Mouse (Mus musculus) midbrain, embryonic 15.5 days (tissue): ENCODE results near the gene Fmnl3. TPM values are rescaled to one million over a fixed set of nuclear protein-coding genes. Genes with fewer than 3 reads are reported as not detected.
A peak's percentile ranks its signal among the peaks of the same experiment; 100 is the strongest.
"Not testable (repeated sequence)": the region's sequence is repeated elsewhere in the genome, so short reads cannot be mapped to it uniquely, and the experiment has no call there.

Experiments used
- ATAC-seq: fragments of 200-750 bp; cut with Nextera tagmentation; replicated peaks from 2 replicates; pipeline ENCODE4 v1.8.0; 2017; ENCODE audit warnings: moderate TSS enrichment
- H3K27ac ChIP-seq: fragments of 300-500 bp; sonication (generic); 2 replicates; pipeline ENCODE4 v1.5.1; 2015; ENCODE audit warnings: mild to moderate bottlenecking, inconsistent platforms
- H3K27me3 ChIP-seq: fragments of 300-500 bp; sonication (generic); replicated peaks from 2 replicates; pipeline ENCODE4 v1.6.1; 2015; ENCODE audit warnings: inconsistent platforms
- H3K36me3 ChIP-seq: fragments of 300-500 bp; sonication (generic); replicated peaks from 2 replicates; pipeline ENCODE4 v1.6.1; 2015; ENCODE audit warnings: inconsistent platforms
- H3K4me1 ChIP-seq: fragments of 300-500 bp; sonication (generic); 2 replicates; pipeline ENCODE4 v1.6.1; 2015; ENCODE audit warnings: inconsistent platforms
- H3K4me2 ChIP-seq: fragments of 300-500 bp; sonication (generic); 2 replicates; pipeline ENCODE4 v1.6.1; 2015; ENCODE audit warnings: inconsistent platforms, mild to moderate bottlenecking, moderate library complexity
- H3K4me3 ChIP-seq: fragments of 300-500 bp; sonication (generic); 2 replicates; pipeline ENCODE4 v1.5.1; 2015; ENCODE audit warnings: mild to moderate bottlenecking, inconsistent platforms
- H3K9ac ChIP-seq: fragments of 300-500 bp; sonication (generic); 2 replicates; pipeline ENCODE4 v1.6.1; 2015; ENCODE audit warnings: mild to moderate bottlenecking, inconsistent platforms
- H3K9me3 ChIP-seq: fragments of 300-500 bp; sonication (generic); 2 replicates; pipeline ENCODE4 v1.6.1; 2016; ENCODE audit warnings: inconsistent platforms
- WGBS: fragments of 180-500 bp; shearing (Covaris S2); methylation state at CpG from one replicate; pipeline ENCODE4 v1.1.7; 2015; ENCODE audit warnings: mixed read lengths; 5-methylcytosine and 5-hydroxymethylcytosine counted together
- polyA plus RNA-seq: library from polyadenylated mRNA; unstranded; fragments of >200 nt; fragmentation: Nextera tagmentation; extraction: Ambion mirVana; gene quantifications from 2 replicates; pipeline ENCODE4 v1.2.1, GENCODE M21; 2015

Gene Fmnl3
- polyA plus RNA-seq, 1 experiment from 2014 or later = 10.0 TPM

DNA sequence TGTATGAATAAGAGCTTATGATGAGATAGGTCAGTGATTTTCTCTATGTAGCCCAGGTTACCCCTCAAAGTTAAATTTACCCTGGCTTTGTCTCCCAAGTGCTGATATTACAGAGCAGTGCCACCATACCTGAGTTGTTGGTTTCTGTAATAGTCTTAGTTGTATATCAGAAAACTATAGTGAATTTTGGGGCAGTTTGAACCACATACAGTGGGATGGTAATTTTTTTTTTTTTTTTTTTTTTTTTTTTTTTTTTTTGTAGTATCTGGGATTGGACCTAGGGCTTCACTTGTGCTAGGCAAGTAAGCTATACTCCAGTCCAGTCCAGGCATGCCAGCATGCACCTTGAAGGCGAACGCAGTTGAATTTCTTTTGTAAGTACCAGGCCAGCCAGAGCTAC lies 27.3 kb upstream of the Fmnl3 start:
- no peak overlapping the region for H3K27ac ChIP-seq
- no peak overlapping the region for H3K4me3 ChIP-seq
- ATAC-seq = no peak
- H3K36me3 ChIP-seq = no peaks in the 10 kb centered on the region; the same call in 1 of the 2 replicates
- H3K9ac ChIP-seq = no peak overlapping the region
- no peaks in the 10 kb centered on the region for H3K27me3 ChIP-seq
- WGBS = 100% methylated on average over 2 of the region's 2 CpGs
- H3K9me3 ChIP-seq = no peaks in the 10 kb centered on the region
- peaks cover 54% of the 10 kb centered on the region for H3K4me1 ChIP-seq
- no peak overlapping the region for H3K4me2 ChIP-seq

DNA sequence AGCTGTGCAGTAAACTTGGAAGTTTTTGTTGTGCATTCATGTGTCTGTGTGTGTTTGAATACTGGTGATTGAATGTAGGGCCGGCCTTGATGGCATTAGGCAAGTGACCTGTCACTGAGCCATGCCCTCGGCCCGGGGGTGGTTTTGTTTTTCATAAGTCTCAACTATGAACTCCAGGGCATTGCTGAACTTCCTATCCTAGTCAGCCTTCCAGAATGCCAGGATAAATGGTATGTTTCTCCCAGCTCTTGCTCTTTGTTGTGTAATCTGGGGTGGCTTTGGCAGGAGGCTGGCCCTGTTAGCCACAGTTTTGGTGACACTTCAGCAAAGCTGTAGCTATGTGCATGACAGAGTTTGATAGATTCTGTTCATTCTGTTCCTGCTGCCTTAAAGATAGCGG lies 26.6 kb upstream of the Fmnl3 start:
- Histone ChIP-seq H3K4me3 (no peak overlapping the region), H3K27ac (no peak overlapping the region), H3K4me2 (no peak overlapping the region), H3K4me1 (peaks cover 60% of the 10 kb centered on the region), H3K36me3 (no peaks in the 10 kb centered on the region; the same call in 1 of the 2 replicates), H3K27me3 (no peaks in the 10 kb centered on the region), H3K9ac (no peak overlapping the region), H3K9me3 (no peaks in the 10 kb centered on the region)
- no peak for ATAC-seq
- WGBS = 80% methylated on average over 4 of the region's 4 CpGs

DNA sequence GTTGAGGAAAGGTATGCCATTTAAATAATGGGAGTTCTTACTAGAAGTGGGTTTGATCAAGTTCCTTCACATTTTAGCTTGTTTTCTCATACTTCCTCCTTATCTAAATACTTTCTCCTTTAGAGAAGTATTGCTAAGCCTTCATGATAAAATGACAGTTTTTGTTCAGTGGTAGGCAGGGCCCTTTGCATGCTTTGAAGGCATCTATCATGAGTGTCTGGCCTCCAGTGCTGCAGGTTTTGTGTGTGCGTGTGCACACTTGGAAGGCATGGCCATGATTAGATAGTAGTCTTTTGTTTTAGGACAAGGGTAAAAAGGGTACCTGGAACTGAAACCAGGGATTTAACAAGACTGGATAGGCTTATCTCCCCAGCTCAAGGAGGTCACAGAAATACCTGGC lies 26.2 kb upstream of the Fmnl3 start:
- H3K9ac ChIP-seq = no peak overlapping the region
- WGBS = 87% methylated on average over 1 of the region's 1 CpGs
- no peak overlapping the region for H3K4me2 ChIP-seq
- no peaks in the 10 kb centered on the region for H3K27me3 ChIP-seq
- H3K4me3 ChIP-seq = no peak overlapping the region
- H3K9me3 ChIP-seq = no peaks in the 10 kb centered on the region
- H3K27ac ChIP-seq = no peak overlapping the region
- ATAC-seq = no peak
- H3K4me1 ChIP-seq = peaks cover 60% of the 10 kb centered on the region
- no peaks in the 10 kb centered on the region for H3K36me3 ChIP-seq

DNA sequence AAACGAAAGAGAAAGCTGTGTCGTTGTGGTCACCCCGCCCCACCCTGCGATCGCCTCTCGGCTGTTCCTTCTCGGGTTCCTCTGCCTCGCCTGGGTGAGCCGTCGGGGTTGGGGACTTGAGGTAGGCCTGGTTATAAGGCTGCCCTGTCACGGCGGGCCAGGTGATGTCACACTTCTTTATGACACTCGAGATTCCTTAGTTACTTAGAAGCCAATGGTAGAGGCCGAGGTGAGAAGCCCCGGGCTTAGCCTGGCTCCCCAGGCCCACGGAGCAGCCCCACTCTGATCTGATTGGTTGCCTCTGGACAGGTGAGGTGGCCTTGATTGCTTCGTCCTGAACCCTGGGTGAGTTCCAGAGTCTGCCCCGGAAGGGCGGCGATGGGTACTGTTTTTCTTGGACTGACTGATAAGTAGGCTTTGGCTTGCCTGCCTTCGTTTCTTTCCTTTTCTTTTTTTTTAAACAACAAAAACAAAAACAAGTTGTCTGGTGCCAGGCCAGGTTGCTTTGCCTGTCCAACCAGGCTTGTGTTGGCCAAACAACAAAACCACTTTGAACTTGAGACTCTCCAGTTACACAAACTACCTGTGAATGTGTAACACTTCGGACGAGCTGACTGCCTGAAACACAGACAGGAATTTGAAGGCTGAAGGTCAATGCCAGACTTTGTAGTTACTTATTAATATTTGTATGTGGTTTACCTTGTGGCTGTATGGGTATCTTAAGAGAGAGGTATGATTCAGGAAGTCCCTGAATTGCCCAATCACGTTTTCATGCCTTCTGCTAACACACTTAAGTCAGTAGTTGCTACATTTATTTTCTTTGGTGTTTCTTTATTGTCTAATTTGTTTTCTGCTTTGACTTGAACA lies 23.3 kb upstream of the Fmnl3 start:
- Histone ChIP-seq H3K4me2 (peak overlapping the region; percentile 87), H3K4me1 (peaks cover 46% of the 10 kb centered on the region), H3K27me3 (no peaks in the 10 kb centered on the region), H3K9me3 (no peaks in the 10 kb centered on the region), H3K9ac (peak overlapping the region; percentile 85), H3K36me3 (no peaks in the 10 kb centered on the region), H3K4me3 (peak overlapping the region; percentile 72), H3K27ac (peak overlapping the region; percentile 97)
- no peak for ATAC-seq
- 11% methylated on average over 24 of the region's 24 CpGs for WGBS

DNA sequence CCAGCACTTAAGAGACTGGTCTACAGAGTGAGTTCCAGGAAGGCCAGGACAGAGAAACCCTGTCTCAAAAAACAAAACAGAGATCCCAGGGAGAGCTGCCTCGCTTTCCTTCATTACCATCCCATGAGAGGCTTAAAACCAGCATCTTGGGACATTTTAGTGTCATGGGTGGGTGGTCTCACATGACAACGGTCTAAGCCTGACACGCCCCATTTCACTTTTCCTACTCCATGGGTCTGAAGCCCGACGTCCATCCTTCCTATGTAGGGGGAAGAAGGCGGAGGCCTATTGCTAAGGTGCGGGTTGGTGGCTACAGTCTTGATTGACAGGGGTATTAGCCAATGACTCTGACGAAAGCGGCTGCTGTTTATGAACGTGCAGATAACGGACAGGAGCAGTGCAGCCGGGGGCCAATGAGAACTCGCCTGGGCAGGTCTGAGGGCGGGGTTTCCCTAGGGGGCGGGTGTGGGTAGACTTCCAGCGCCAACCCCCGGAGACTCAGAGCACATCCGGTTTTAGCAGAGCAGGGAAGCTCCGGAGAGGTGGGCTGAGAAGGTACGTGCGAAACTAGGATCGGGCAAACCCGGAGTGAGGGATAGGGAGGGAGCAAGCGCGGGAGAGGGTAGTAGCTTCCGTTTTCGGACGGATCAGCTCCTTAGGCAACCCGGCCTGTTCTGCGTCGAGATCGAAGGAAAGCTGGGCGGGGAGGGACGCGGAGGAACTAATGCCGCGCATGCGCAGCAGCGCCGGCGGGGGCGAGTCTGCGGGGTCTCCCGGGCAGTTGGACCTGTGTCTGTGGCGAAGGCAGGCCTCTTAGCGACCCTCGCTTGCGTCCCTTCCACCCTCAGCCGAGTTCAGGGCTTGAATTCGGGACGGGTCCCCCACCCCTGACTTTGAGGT lies 22.5 kb upstream of the Fmnl3 start, which contains the start of gene Tmbim6:
Gene Tmbim6, plus strand, starts transcription at position 397 of the 900 bp plus-strand sequence.
- H3K27ac ChIP-seq = peak within 1 kb of the TSS; percentile 97
- H3K4me2 ChIP-seq = peak within 1 kb of the TSS; percentile 87
- H3K9ac ChIP-seq = peak within 1 kb of the TSS; percentile 85
- peaks cover 43% of the 10 kb centered on the region for H3K4me1 ChIP-seq
- H3K9me3 ChIP-seq = no peaks in the 10 kb centered on the region
- H3K27me3 ChIP-seq = no peaks in the 10 kb centered on the region
- ATAC-seq = peak; percentile 100
- no peaks in the 10 kb centered on the region for H3K36me3 ChIP-seq
- under 1% methylated on average over 51 of the region's 51 CpGs for WGBS
- H3K4me3 ChIP-seq = peak within 1 kb of the TSS; percentile 72

DNA sequence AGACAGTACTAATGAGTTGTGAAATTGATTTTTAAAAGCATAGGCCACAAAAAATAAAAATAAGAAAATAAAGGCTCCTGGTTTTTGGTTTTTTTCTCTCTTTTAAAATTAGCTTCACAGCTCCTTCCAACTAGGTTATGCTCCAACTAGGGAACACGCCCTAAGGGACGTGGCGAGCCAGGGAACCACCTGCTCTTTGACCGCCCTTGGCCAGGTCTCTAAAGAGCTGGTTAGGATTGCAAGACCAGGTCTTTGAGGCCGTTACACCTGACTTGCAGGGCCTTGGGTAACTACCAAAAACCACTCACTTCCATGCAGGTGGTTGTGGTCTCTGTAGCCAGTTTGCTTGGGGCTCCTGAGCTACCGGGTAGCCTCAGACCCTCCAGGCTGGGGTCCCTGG lies 21.7 kb upstream of the Fmnl3 start:
- Histone ChIP-seq H3K4me1 (peaks cover 41% of the 10 kb centered on the region), H3K4me3 (peak overlapping the region; percentile 72), H3K9ac (peak overlapping the region; percentile 43; the same call in 1 of the 2 replicates), H3K36me3 (no peaks in the 10 kb centered on the region), H3K27ac (peak overlapping the region; percentile 70), H3K4me2 (peak overlapping the region; percentile 66), H3K9me3 (no peaks in the 10 kb centered on the region), H3K27me3 (no peaks in the 10 kb centered on the region)
- ATAC-seq = peak; percentile 21; the same call in 1 of the 2 replicates
- WGBS = 89% methylated on average over 6 of the region's 6 CpGs

DNA sequence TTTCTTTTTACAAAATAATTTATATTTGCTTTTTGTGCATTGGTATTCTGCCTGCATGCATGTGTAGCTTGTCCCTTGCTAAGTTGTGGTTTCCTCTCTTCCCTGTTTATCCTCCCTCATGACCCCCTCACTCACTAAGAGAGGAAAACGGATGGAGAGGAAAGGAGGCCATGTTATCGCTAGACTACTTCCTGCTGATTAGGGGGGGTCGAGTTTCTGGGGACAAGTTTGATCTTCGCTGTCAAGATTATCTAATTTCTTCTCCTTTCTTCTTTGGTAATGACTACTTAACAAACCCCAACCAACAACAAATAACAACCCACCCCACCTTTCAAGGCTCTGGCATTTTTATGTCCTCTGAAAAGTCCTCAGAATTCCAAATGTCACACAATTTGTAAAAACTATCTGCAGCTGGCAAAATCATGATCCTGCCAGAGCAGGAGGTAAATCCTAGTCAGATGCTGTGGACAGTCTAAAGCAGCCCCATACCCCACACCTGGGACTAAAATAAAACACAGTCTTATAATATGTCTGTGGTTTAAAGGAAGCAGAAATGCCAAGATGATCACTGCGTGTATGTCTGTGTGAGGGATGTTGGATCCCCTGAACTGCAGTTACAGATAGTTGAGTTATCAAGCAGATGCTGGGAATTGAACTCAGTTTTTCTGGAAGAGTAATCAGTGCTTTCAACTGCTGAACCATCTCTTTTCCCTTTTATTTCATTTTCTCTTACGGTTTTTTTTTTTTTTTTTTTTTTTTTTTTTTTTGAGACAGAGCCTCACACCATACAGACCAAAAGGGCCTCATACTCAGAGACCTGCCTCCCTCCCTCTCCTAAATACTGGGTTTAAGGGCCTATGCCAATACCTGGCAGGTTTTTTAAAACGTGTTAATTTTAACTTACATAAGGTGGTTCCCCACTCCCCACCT lies 20.5 kb upstream of the Fmnl3 start:
- ATAC-seq = no peak
- no peaks in the 10 kb centered on the region for H3K36me3 ChIP-seq
- WGBS = 72% methylated on average over 7 of the region's 7 CpGs

DNA sequence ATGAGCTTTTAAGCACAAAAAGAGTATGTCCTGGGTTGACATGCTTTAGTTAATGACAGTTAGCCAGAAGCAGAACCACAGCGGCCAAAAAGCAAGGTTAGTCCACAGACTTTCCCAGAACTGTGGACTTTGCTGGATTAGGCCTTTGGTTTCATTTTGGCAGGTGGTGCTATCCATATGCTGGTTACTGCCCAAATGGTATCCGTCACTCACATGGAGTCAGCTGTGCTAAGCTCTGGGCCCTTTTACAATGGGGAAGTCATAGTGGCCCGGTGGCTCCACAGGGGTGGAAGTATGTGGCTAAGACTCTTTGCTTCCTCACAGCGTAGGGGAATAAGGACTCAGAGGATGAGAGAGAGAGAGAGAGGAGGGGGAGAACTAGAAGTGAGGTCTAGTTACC lies 17.7 kb upstream of the Fmnl3 start:
- WGBS = 60% methylated on average over 4 of the region's 4 CpGs
- H3K36me3 ChIP-seq = no peaks in the 10 kb centered on the region
- ATAC-seq = no peak
- no peak overlapping the region for H3K27ac ChIP-seq
- no peaks in the 10 kb centered on the region for H3K27me3 ChIP-seq
- no peak overlapping the region for H3K9ac ChIP-seq
- peaks cover 6% of the 10 kb centered on the region for H3K4me1 ChIP-seq
- no peaks in the 10 kb centered on the region for H3K9me3 ChIP-seq
- no peak overlapping the region for H3K4me2 ChIP-seq
- H3K4me3 ChIP-seq = no peak overlapping the region

More for the DNA sequence above, 20.5 kb upstream of the Fmnl3 start:
- H3K4me2 ChIP-seq = no peak overlapping the region
- no peaks in the 10 kb centered on the region for H3K27me3 ChIP-seq
- peaks cover 29% of the 10 kb centered on the region for H3K4me1 ChIP-seq
- H3K27ac ChIP-seq = no peak overlapping the region
- no peaks in the 10 kb centered on the region for H3K9me3 ChIP-seq
- H3K9ac ChIP-seq = no peak overlapping the region
- H3K4me3 ChIP-seq = no peak overlapping the region

DNA sequence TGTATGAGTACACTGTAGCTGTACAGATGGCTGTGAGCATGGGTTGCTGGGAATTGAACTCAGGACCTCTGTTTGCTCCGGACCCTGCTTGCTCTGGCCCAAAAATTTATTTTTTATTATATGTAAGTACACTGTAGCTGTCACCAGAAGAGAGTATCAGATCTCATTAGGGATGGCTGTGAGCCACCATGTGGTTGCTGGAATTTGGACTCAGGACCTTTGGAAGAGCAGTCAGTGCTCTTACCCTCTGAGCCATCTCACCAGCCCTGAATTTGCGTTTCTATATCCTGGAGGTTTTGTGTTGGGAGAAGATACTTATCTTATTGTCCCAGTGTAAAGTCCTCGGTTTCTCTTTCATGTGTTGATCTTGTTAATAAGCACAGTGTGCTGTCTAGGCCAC lies 16.5 kb upstream of the Fmnl3 start:
- H3K4me3 ChIP-seq = no peak overlapping the region
- H3K4me2 ChIP-seq = no peak overlapping the region
- H3K36me3 ChIP-seq = no peaks in the 10 kb centered on the region
- H3K9me3 ChIP-seq = no peaks in the 10 kb centered on the region
- no peak overlapping the region for H3K9ac ChIP-seq
- no peak overlapping the region for H3K27ac ChIP-seq
- H3K27me3 ChIP-seq = no peaks in the 10 kb centered on the region
- H3K4me1 ChIP-seq = no peaks in the 10 kb centered on the region
- ATAC-seq = no peak
- 71% methylated on average over 3 of the region's 3 CpGs for WGBS

DNA sequence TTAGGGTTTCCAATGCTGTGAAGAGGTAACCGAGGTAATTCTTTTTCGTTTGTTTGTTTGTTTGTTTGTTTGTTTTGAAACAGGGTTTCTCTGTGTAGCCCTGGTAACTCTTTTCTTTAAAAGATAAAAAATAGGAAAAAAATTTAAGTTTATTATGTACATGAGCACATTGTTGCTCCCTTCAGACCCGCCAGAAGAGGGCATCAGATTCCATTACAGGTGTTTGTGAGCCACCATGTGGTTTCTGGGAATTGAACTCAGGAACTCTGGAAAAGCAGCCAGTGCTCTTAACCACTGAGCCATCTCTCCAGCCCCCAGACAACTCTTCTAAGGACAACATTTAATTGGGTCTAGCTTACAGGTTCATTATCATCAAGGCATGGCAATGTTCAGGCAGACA lies 15.8 kb upstream of the Fmnl3 start:
- WGBS = 67% methylated on average over 3 of the region's 3 CpGs
- not testable (repeated sequence) for H3K27ac ChIP-seq, H3K9me3 ChIP-seq, ATAC-seq, H3K4me1 ChIP-seq, H3K9ac ChIP-seq, H3K27me3 ChIP-seq, H3K36me3 ChIP-seq, H3K4me2 ChIP-seq, H3K4me3 ChIP-seq

DNA sequence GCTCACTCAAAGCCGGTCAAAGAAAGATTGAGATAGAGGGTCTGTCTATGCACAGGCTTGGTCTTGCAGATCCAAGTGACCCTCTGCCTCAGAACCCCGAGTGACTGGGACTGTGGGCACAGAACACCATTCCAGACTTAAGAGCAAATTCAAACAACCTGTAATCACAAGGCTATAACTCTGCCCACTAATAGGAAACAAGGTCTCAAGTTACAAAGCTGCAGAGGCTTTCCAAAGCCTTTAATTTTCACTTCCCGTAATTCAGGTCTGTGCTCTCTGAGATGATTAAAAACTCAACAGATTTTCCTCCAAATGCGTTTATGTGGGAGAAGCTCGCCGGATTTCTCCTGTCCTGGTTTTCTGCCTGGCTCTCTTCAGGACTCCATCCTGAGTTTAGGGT lies 13.8 kb upstream of the Fmnl3 start:
- no peaks in the 10 kb centered on the region for H3K4me1 ChIP-seq
- no peaks in the 10 kb centered on the region for H3K9me3 ChIP-seq
- WGBS = 82% methylated on average over 6 of the region's 6 CpGs
- no peak overlapping the region for H3K4me3 ChIP-seq
- no peak for ATAC-seq
- H3K9ac ChIP-seq = no peak overlapping the region
- H3K27ac ChIP-seq = no peak overlapping the region
- H3K4me2 ChIP-seq = no peak overlapping the region
- no peaks in the 10 kb centered on the region for H3K36me3 ChIP-seq
- no peaks in the 10 kb centered on the region for H3K27me3 ChIP-seq
